Mouse (Mus musculus) neural tube, embryonic 13.5 days (tissue): ENCODE measurements at regions not wholly inside any gene's neighbourhood (a gene's known extent, or its start where the extent isn't known, plus 50 kb on each side); places are given as distances from the start of the nearest gene placed in this dataset.

Experiments
- ATAC-seq: fragments of 200-750 bp; cut with Nextera tagmentation; 2 replicates; pipeline ENCODE4 v1.8.0; 2017; ENCODE audit warnings: low read depth, mild to moderate bottlenecking, moderate TSS enrichment, moderate library complexity
- H3K27ac ChIP-seq: fragments of 300-500 bp; sonication (generic); replicated peaks from 2 replicates; pipeline ENCODE4 v1.5.1; 2015; ENCODE audit warnings: moderate library complexity, mild to moderate bottlenecking, inconsistent platforms
- H3K27me3 ChIP-seq: fragments of 300-500 bp; sonication (generic); 2 replicates; pipeline ENCODE4 v1.6.1; 2015; ENCODE audit warnings: mild to moderate bottlenecking, inconsistent platforms
- H3K36me3 ChIP-seq: fragments of 300-500 bp; sonication (generic); 2 replicates; pipeline ENCODE4 v1.6.1; 2015; ENCODE audit warnings: mild to moderate bottlenecking, inconsistent platforms
- H3K4me1 ChIP-seq: fragments of 300-500 bp; sonication (generic); replicated peaks from 2 replicates; pipeline ENCODE4 v1.6.1; 2015; ENCODE audit warnings: inconsistent platforms
- H3K4me2 ChIP-seq: fragments of 300-500 bp; sonication (generic); 2 replicates; pipeline ENCODE4 v1.6.1; 2015; ENCODE audit warnings: inconsistent platforms, mild to moderate bottlenecking, moderate library complexity
- H3K4me3 ChIP-seq: fragments of 300-500 bp; sonication (generic); 2 replicates; pipeline ENCODE4 v1.5.1; 2015; ENCODE audit warnings: mild to moderate bottlenecking, inconsistent platforms
- H3K9ac ChIP-seq: fragments of 300-500 bp; sonication (generic); 2 replicates; pipeline ENCODE4 v1.6.1; 2015; ENCODE audit warnings: moderate library complexity, mild to moderate bottlenecking, inconsistent platforms
- H3K9me3 ChIP-seq: fragments of 300-500 bp; sonication (generic); 2 replicates; pipeline ENCODE4 v1.6.1; 2016; ENCODE audit warnings: inconsistent platforms
- WGBS: fragments of 180-500 bp; shearing (Covaris S2); methylation state at CpG from one replicate; pipeline ENCODE4 v1.1.7; 2015; 5-methylcytosine and 5-hydroxymethylcytosine counted together

DNA sequence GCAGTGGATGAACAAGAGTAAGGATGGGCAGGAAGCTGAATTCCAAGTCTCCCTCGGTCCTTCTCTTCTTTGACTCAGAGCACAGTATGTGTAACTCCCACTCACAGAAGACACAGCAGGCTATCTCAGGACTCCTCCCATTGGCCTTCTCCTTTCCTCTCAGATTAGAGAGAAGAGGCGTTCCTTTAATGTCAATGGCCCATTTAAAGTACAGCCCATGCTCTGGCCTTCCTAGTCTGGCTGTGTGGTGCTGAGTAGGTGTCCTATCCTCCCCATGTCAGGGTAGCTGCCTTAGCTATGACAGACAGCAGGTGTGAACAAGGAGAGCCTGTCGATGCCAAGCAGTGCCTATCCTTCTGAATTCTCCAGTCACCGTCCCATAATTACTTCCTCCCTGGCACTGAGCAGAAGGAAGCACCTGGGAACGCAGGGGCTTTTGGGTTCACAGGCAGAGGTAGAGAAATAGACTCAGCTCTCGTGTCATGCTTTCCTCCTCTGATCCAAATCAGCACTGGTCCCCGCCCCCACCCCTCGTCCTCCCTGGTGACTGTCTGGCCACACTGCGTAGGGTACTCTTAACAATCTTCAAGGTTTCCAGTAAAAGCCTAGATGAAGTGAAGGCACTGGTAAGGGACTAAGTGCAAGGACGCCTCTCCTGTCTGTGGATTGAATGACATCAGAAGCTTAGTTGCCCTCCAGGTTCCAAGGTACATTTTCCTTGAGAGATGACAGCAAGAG is 257.8 kb downstream of the Mycn start:
- peak overlapping the region; percentile 22 for H3K4me2 ChIP-seq
- no peak overlapping the region for H3K9ac ChIP-seq
- H3K27me3 ChIP-seq = no peaks in the 10 kb centered on the region
- H3K36me3 ChIP-seq = no peaks in the 10 kb centered on the region
- no peaks in the 10 kb centered on the region for H3K9me3 ChIP-seq
- peaks cover 49% of the 10 kb centered on the region for H3K4me1 ChIP-seq
- no peak overlapping the region for H3K4me3 ChIP-seq
- 42% methylated on average over 10 of the region's 10 CpGs for WGBS
- H3K27ac ChIP-seq = peak overlapping the region; percentile 65
- no peak for ATAC-seq

DNA sequence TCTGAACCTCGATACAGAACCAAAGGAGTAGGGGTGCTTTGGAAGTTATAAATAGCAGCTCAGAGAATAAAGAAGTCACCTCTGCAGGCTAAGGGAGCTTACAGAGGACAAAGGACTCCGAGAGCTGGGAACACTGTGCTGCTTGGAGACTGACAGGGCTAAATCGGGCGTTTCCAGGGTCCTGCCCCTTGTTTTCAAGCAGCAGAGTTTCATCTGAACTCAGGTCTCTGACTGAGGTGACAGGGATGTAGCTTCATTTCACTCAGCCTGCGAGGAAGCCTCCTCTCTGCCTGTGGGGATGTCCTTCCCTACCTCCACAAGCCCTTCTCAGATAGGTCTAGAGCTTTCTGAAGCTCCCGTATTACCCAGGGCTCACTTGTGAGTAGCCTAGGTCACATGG is 260.6 kb downstream of the Mycn start:
- no peaks in the 10 kb centered on the region for H3K36me3 ChIP-seq
- 5% methylated on average over 6 of the region's 6 CpGs for WGBS
- peak; percentile 41 for ATAC-seq
- H3K4me2 ChIP-seq = peak overlapping the region; percentile 55
- peak overlapping the region; percentile 28 for H3K4me3 ChIP-seq
- no peaks in the 10 kb centered on the region for H3K9me3 ChIP-seq
- peak overlapping the region; percentile 69 for H3K9ac ChIP-seq
- H3K27me3 ChIP-seq = no peaks in the 10 kb centered on the region
- H3K4me1 ChIP-seq = peaks cover 67% of the 10 kb centered on the region
- H3K27ac ChIP-seq = peak overlapping the region; percentile 96

- 4% methylated on average over 14 of the region's 14 CpGs for WGBS
- peak overlapping the region; percentile 96 for H3K27ac ChIP-seq
- peaks cover 66% of the 10 kb centered on the region for H3K4me1 ChIP-seq
- peak overlapping the region; percentile 28 for H3K4me3 ChIP-seq
- H3K36me3 ChIP-seq = no peaks in the 10 kb centered on the region
- H3K9ac ChIP-seq = peak overlapping the region; percentile 69
- peak; percentile 93 for ATAC-seq
- no peaks in the 10 kb centered on the region for H3K27me3 ChIP-seq
- H3K4me2 ChIP-seq = peak overlapping the region; percentile 55
- H3K9me3 ChIP-seq = no peaks in the 10 kb centered on the region
Observed at GRCm38 (mm10) chr12:12680371-12680921, 261.3 kb downstream of the Mycn start.

GRCm38 (mm10) chr12:12676676-12677075 is 265.0 kb downstream of the Mycn start:
- H3K4me2 ChIP-seq = no peak overlapping the region
- whole genome bisulfite sequencing = 51% methylated on average over 9 of the region's 9 CpGs
- H3K27me3 ChIP-seq = no peaks in the 10 kb centered on the region
- no peak overlapping the region for H3K4me3 ChIP-seq
- no peaks in the 10 kb centered on the region for H3K36me3 ChIP-seq
- H3K4me1 ChIP-seq = peaks cover 44% of the 10 kb centered on the region
- no peaks in the 10 kb centered on the region for H3K9me3 ChIP-seq
- H3K27ac ChIP-seq = 0 out of 2 replicates have a peak overlapping the region, but pooled peaks have one; percentile 19
- H3K9ac ChIP-seq = no peak overlapping the region
- ATAC-seq = peak; percentile 37; the same call in 1 of the 2 replicates

DNA sequence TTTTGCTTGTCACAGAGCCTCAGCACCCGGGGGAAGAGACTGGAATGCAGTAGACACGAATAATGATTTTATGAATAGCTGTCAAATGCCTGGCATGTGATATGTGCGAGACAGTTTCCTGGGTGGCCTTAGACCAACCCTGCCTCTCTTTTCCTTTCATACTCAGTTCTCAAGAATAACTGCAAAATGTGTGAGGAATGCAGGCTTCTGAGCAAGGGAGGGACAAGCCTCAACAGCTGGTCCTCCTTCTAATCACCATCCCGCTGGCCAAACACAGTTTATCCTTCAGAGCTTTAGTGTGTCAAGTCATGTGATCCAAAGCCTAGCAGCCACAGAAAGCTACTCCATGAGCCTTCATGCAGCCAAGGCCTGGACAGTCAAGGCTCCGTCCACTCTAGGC is 271.8 kb downstream of the Mycn start:
- ATAC-seq = no peak
- H3K4me1 ChIP-seq = no peaks in the 10 kb centered on the region; the same call in 1 of the 2 replicates
- H3K9ac ChIP-seq = no peak overlapping the region
- H3K4me2 ChIP-seq = no peak overlapping the region
- no peak overlapping the region for H3K27ac ChIP-seq
- no peak overlapping the region for H3K4me3 ChIP-seq
- H3K9me3 ChIP-seq = no peaks in the 10 kb centered on the region
- H3K36me3 ChIP-seq = no peaks in the 10 kb centered on the region
- 77% methylated on average over 5 of the region's 5 CpGs for whole genome bisulfite sequencing
- H3K27me3 ChIP-seq = no peaks in the 10 kb centered on the region

GRCm38 (mm10) chr12:12668919-12669318 is 272.8 kb downstream of the Mycn start:
- no peak overlapping the region for H3K9ac ChIP-seq
- no peak overlapping the region for H3K4me2 ChIP-seq
- ATAC-seq = no peak
- H3K9me3 ChIP-seq = no peaks in the 10 kb centered on the region
- no peaks in the 10 kb centered on the region; the same call in 1 of the 2 replicates for H3K4me1 ChIP-seq
- no peaks in the 10 kb centered on the region for H3K27me3 ChIP-seq
- WGBS = 66% methylated on average over 4 of the region's 4 CpGs
- no peak overlapping the region for H3K4me3 ChIP-seq
- no peak overlapping the region for H3K27ac ChIP-seq
- no peaks in the 10 kb centered on the region for H3K36me3 ChIP-seq

DNA sequence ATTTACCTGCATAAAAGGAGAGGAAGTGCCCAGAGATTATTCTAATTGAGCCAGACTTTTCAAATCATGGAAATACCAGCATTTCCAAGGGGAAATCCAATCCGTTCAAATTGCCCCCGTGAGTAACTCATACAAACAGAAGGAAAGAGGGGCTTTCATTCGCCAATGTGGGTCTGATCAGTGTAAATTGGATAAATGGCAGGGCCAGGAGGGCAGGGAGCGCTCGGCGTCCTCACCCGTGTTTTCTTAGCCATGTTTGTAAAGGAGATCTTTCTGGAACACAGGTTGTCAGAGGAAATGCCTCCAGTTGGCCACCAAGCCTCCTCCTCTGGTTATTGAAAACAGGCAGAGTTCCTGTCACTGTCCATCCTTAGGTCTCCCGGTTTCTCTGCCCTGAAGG is 286.1 kb downstream of the Mycn start:
- Histone ChIP-seq H3K9me3 (peaks cover 10% of the 10 kb centered on the region; the same call in 1 of the 2 replicates), H3K36me3 (no peaks in the 10 kb centered on the region), H3K4me1 (0 out of 2 replicates have a peak, but pooled peaks cover 9% of the 10 kb centered on the region), H3K9ac (no peak overlapping the region), H3K4me2 (no peak overlapping the region), H3K4me3 (no peak overlapping the region), H3K27me3 (no peaks in the 10 kb centered on the region), H3K27ac (no peak overlapping the region)
- 84% methylated on average over 8 of the region's 8 CpGs for WGBS
- no peak for ATAC-seq

- H3K27me3 ChIP-seq = no peaks in the 10 kb centered on the region
- 0 out of 2 replicates have a peak, but pooled peaks cover 9% of the 10 kb centered on the region for H3K4me1 ChIP-seq
- ATAC-seq = no peak
- H3K9ac ChIP-seq = no peak overlapping the region
- no peaks in the 10 kb centered on the region for H3K36me3 ChIP-seq
- H3K9me3 ChIP-seq = peaks cover 10% of the 10 kb centered on the region; the same call in 1 of the 2 replicates
- H3K4me2 ChIP-seq = no peak overlapping the region
- H3K27ac ChIP-seq = no peak overlapping the region
- no peak overlapping the region for H3K4me3 ChIP-seq
- 69% methylated on average over 9 of the region's 10 CpGs for WGBS
Observed at GRCm38 (mm10) chr12:12655184-12655583, 286.5 kb downstream of the Mycn start.

DNA sequence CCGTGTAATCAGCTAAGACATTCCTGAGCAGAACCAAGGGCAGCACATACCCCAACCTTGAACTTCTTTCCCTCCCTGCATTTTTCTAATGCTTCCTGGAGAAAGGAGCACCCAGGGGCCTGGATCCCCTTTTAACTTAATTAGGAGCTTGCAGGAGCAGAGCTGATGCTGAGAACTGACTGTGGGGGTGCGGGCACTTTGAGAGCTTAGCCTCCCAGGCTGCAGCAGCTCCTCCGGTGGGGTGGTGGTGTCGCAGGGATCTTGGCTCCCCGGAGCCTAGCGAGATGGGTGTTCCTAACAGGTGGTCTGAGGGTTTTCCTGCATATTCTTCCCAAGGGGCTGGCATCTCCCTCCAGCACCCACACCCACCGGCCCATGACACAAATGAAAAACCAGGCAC is 289.4 kb downstream of the Mycn start:
- H3K27me3 ChIP-seq = no peaks in the 10 kb centered on the region
- 0 out of 2 replicates have a peak, but pooled peaks cover 9% of the 10 kb centered on the region for H3K4me1 ChIP-seq
- no peak; the same call in 1 of the 2 replicates for ATAC-seq
- WGBS = 51% methylated on average over 7 of the region's 7 CpGs
- no peak overlapping the region for H3K27ac ChIP-seq
- no peak overlapping the region for H3K9ac ChIP-seq
- no peak overlapping the region for H3K4me2 ChIP-seq
- H3K36me3 ChIP-seq = no peaks in the 10 kb centered on the region
- H3K9me3 ChIP-seq = no peaks in the 10 kb centered on the region
- H3K4me3 ChIP-seq = no peak overlapping the region

- Histone ChIP-seq H3K4me3 (no peak overlapping the region), H3K36me3 (no peaks in the 10 kb centered on the region), H3K9ac (no peak overlapping the region), H3K9me3 (no peaks in the 10 kb centered on the region), H3K4me2 (no peak overlapping the region), H3K27ac (no peak overlapping the region), H3K4me1 (0 out of 2 replicates have a peak, but pooled peaks cover 9% of the 10 kb centered on the region), H3K27me3 (no peaks in the 10 kb centered on the region)
- no peak for ATAC-seq
- 100% methylated on average over 1 of the region's 1 CpGs for WGBS
Observed at GRCm38 (mm10) chr12:12650309-12650708, 291.4 kb downstream of the Mycn start.

- H3K4me2 ChIP-seq = no peak overlapping the region
- no peaks in the 10 kb centered on the region for H3K36me3 ChIP-seq
- no peaks in the 10 kb centered on the region for H3K27me3 ChIP-seq
- 68% methylated on average over 6 of the region's 6 CpGs for WGBS
- no peak overlapping the region for H3K27ac ChIP-seq
- H3K4me1 ChIP-seq = 0 out of 2 replicates have a peak, but pooled peaks cover 7% of the 10 kb centered on the region
- no peak for ATAC-seq
- H3K9ac ChIP-seq = no peak overlapping the region
- H3K9me3 ChIP-seq = no peaks in the 10 kb centered on the region
- H3K4me3 ChIP-seq = no peak overlapping the region
Observed at GRCm38 (mm10) chr12:12647467-12647866, 294.2 kb downstream of the Mycn start.

GRCm38 (mm10) chr12:12645183-12645582 is 296.5 kb downstream of the Mycn start:
- H3K4me3 ChIP-seq = no peak overlapping the region
- ATAC-seq = no peak
- no peaks in the 10 kb centered on the region for H3K27me3 ChIP-seq
- H3K36me3 ChIP-seq = no peaks in the 10 kb centered on the region
- no peak overlapping the region for H3K4me2 ChIP-seq
- H3K4me1 ChIP-seq = no peaks in the 10 kb centered on the region
- 87% methylated on average over 4 of the region's 4 CpGs for WGBS
- no peaks in the 10 kb centered on the region for H3K9me3 ChIP-seq
- no peak overlapping the region for H3K9ac ChIP-seq
- no peak overlapping the region for H3K27ac ChIP-seq
